ENCODE assay signal across 26 mouse cellular contexts in genomic region chr19:44263581-44263980, GRCm38 (mm10).
"Had no signal": no experiment of that assay in that cellular context is flagged by ENCODE, and none has a peak within 500 bp of the region (broad histone marks: within the 10 kb centered on the region; RNA-seq: fewer than 3 reads in every experiment).

No protein-coding gene starts in this region.

- ATAC-seq: hindbrain, postnatal 0 days; intestine, embryonic 16.5 days; liver, embryonic 12.5 days had no signal

- H3K27ac ChIP-seq: heart, adult 2 months; heart, embryonic 10.5 days; hindbrain, embryonic 13.5 days; hindbrain, embryonic 15.5 days; hindbrain, postnatal 0 days; kidney, embryonic 15.5 days; kidney, postnatal 0 days; limb, embryonic 13.5 days; limb, embryonic 15.5 days; liver, embryonic 12.5 days; liver, embryonic 14.5 days had no signal

- H3K4me3 ChIP-seq: heart, adult 2 months; heart, embryonic 10.5 days; heart, embryonic 12.5 days; hindbrain, embryonic 13.5 days; hindbrain, embryonic 15.5 days; kidney, embryonic 15.5 days; limb, embryonic 13.5 days; limb, embryonic 15.5 days; liver, embryonic 12.5 days had no signal

- DNase-seq: gastrocnemius, postnatal 14 days; gastrocnemius, postnatal 36 days; heart, adult 11 months; heart, adult 2 months; heart, postnatal 10 days; heart, postnatal 4 days; kidney, adult 11 months; kidney, adult 2 months; kidney, adult 9 months; kidney, postnatal 14 days; kidney, postnatal 36 days; layer of hippocampus, adult 9-11 months; layer of hippocampus, postnatal 36 days; left cerebral cortex, postnatal 4 days had no signal

- H3K36me3 ChIP-seq: heart, embryonic 10.5 days; heart, embryonic 12.5 days; hindbrain, embryonic 13.5 days; hindbrain, embryonic 15.5 days; kidney, embryonic 15.5 days; limb, embryonic 13.5 days; limb, embryonic 15.5 days; liver, embryonic 12.5 days had no signal

- H3K27me3 ChIP-seq: heart, embryonic 12.5 days; hindbrain, embryonic 13.5 days; hindbrain, embryonic 15.5 days; kidney, embryonic 15.5 days; limb, embryonic 13.5 days; limb, embryonic 15.5 days; liver, embryonic 12.5 days had no signal

- H3K9ac ChIP-seq: heart, embryonic 12.5 days; hindbrain, embryonic 13.5 days; hindbrain, embryonic 15.5 days; kidney, embryonic 15.5 days; limb, embryonic 13.5 days; limb, embryonic 15.5 days; liver, embryonic 12.5 days; liver, embryonic 14.5 days had no signal

- H3K4me2 ChIP-seq: heart, embryonic 12.5 days; hindbrain, embryonic 13.5 days; hindbrain, embryonic 15.5 days; kidney, embryonic 15.5 days; limb, embryonic 13.5 days; limb, embryonic 15.5 days; liver, embryonic 12.5 days had no signal

- H3K9me3 ChIP-seq: heart, embryonic 10.5 days; heart, embryonic 12.5 days; hindbrain, embryonic 13.5 days; hindbrain, embryonic 15.5 days; kidney, embryonic 15.5 days; limb, embryonic 13.5 days; limb, embryonic 15.5 days; liver, embryonic 12.5 days had no signal
